In genomic region chr1:72213954-72214353, GRCm38 (mm10) we compare ENCODE assay signal across 19 mouse cellular contexts. TPM values are rescaled to one million over a fixed set of nuclear protein-coding genes. Genes with fewer than 3 reads are reported as not detected.
DNase-seq lines count a peak whose midpoint lies in the region; ATAC-seq and TF ChIP-seq lines count a peak whose summit lies in the region.
"Had no signal": no experiment of that assay in that cellular context is flagged by ENCODE, and none has a peak within 500 bp of the region (broad histone marks: within the 10 kb centered on the region; RNA-seq: fewer than 3 reads in every experiment).

No protein-coding gene starts in this region.

- no peaks in the 10 kb centered on the region for H3K36me3 ChIP-seq in heart, embryonic 16.5 days (ENCODE audit: control insufficient read depth, insufficient read depth)
- H3K36me3 ChIP-seq in ES-E14 (ENCODE audit: control insufficient read depth, insufficient read depth, low read length, poor library complexity, severe bottlenecking): 0 out of 2 replicates have a peak, but pooled peaks cover 2% of the 10 kb centered on the region
- H3K36me3 ChIP-seq in hindbrain, embryonic 14.5 days (replicated peaks; ENCODE audit: control insufficient read depth, insufficient read depth): no peaks in the 10 kb centered on the region
- H3K36me3 ChIP-seq: embryonic facial prominence, embryonic 10.5 days; hindbrain, embryonic 13.5 days; intestine, embryonic 15.5 days had no signal

- in situ Hi-C loops in ES-E14 (cut with MboI; ENCODE audit: low sequenced_read_pairs in 2 of 2, unreplicated experiment in 2 of 2): no loop called here

- no peak overlapping the region for H3K9ac ChIP-seq in heart, embryonic 16.5 days (ENCODE audit: low read length)
- H3K9ac ChIP-seq in ES-E14 (ENCODE audit: insufficient read depth, low read depth, low read length, poor library complexity, severe bottlenecking): no peak overlapping the region
- no peak overlapping the region for H3K9ac ChIP-seq in hindbrain, embryonic 14.5 days
- H3K9ac ChIP-seq: forebrain, embryonic 13.5 days; forebrain, postnatal 0 days; hindbrain, embryonic 13.5 days; intestine, embryonic 15.5 days had no signal

- H3K27ac ChIP-seq in gastrocnemius, adult 2 months: peak overlapping the region; percentile 94
- peak overlapping the region; percentile 88 for H3K27ac ChIP-seq in heart, embryonic 16.5 days (ENCODE audit: low read length)
- H3K27ac ChIP-seq in ES-E14 (ENCODE audit: insufficient read depth, low read depth, low read length, poor library complexity, severe bottlenecking): peak overlapping the region; percentile 97
- H3K27ac ChIP-seq in hindbrain, embryonic 14.5 days: no peak overlapping the region
- H3K27ac ChIP-seq: embryonic facial prominence, embryonic 10.5 days; forebrain, embryonic 13.5 days; hindbrain, embryonic 13.5 days; intestine, embryonic 15.5 days had no signal

- no peak for ATAC-seq in heart, embryonic 16.5 days (replicated peaks; ENCODE audit: extremely low read depth, insufficient read depth, low FRiP score)
- no peak for ATAC-seq in hindbrain, embryonic 14.5 days (ENCODE audit: low FRiP score)
- ATAC-seq: CD4-positive, CD25-positive, alpha-beta regulatory T cell, adult 4 months; forebrain, embryonic 13.5 days; intestine, embryonic 15.5 days had no signal

- H3K9me3 ChIP-seq in heart, embryonic 16.5 days (replicated peaks; ENCODE audit: control insufficient read depth, low read length): no peaks in the 10 kb centered on the region
- no peaks in the 10 kb centered on the region for H3K9me3 ChIP-seq in ES-E14 (ENCODE audit: control insufficient read depth, insufficient read depth, low read depth, low read length)
- H3K9me3 ChIP-seq in hindbrain, embryonic 14.5 days (ENCODE audit: control insufficient read depth, low read length): no peaks in the 10 kb centered on the region
- H3K9me3 ChIP-seq: embryonic facial prominence, embryonic 10.5 days; forebrain, embryonic 13.5 days; hindbrain, embryonic 13.5 days; intestine, embryonic 15.5 days had no signal

- DNase-seq in gastrocnemius, adult 2 months: peak; percentile 12
- DNase-seq in gastrocnemius, postnatal 10 days: no peak
- no peak for DNase-seq in heart, adult 11 months
- DNase-seq in ES-E14 (ENCODE audit: low read depth, low spot score) (no peak), adipocyte (ENCODE audit: low spot score) (no peak)
- no peak for DNase-seq in hindbrain, embryonic 14.5 days (ENCODE audit: low spot score)
- DNase-seq: adrenal gland, adult 8-10 months; adrenal gland, postnatal 36 days; kidney, adult 18-20 months had no signal

- no peak overlapping the region for H3K4me3 ChIP-seq in gastrocnemius, adult 2 months
- no peak overlapping the region for H3K4me3 ChIP-seq in heart, embryonic 16.5 days (ENCODE audit: low read length)
- no peak overlapping the region for H3K4me3 ChIP-seq in ES-E14 (ENCODE audit: insufficient read depth in 1 of 2, low read depth in 1 of 2, low read length in 2 of 2, poor library complexity in 1 of 2, severe bottlenecking in 1 of 2)
- no peak overlapping the region for H3K4me3 ChIP-seq in hindbrain, embryonic 14.5 days (replicated peaks; ENCODE audit: low read length)
- H3K4me3 ChIP-seq: embryonic facial prominence, embryonic 10.5 days; forebrain, embryonic 13.5 days; hindbrain, embryonic 13.5 days; intestine, embryonic 15.5 days had no signal

- no peaks in the 10 kb centered on the region for H3K27me3 ChIP-seq in heart, embryonic 16.5 days (ENCODE audit: control insufficient read depth, insufficient read depth, low read length)
- H3K27me3 ChIP-seq in hindbrain, embryonic 14.5 days (ENCODE audit: control insufficient read depth, insufficient read depth, low read length): no peaks in the 10 kb centered on the region
- H3K27me3 ChIP-seq: intestine, embryonic 15.5 days had no signal

- no peak overlapping the region for H3K4me2 ChIP-seq in heart, embryonic 16.5 days (ENCODE audit: low read depth, low read length)
- H3K4me2 ChIP-seq in hindbrain, embryonic 14.5 days (replicated peaks): no peak overlapping the region
- H3K4me2 ChIP-seq: forebrain, embryonic 13.5 days; heart, embryonic 11.5 days; hindbrain, embryonic 13.5 days; intestine, embryonic 15.5 days had no signal

- intact Hi-C loops in gastrocnemius, adult 2 months (cut with DNase I): no loop called here

- 94% methylated on average over 3 of the region's 3 CpGs for WGBS in heart, embryonic 16.5 days
- 88% methylated on average over 3 of the region's 3 CpGs for WGBS in hindbrain, embryonic 14.5 days

- H3K4me1 ChIP-seq in heart, embryonic 16.5 days (ENCODE audit: control insufficient read depth, insufficient read depth, low read length): peaks cover 11% of the 10 kb centered on the region
- peaks cover 9 to 20% of the 10 kb centered on the region in 2 experiments for H3K4me1 ChIP-seq in ES-E14 (ENCODE audit: control insufficient read depth in 2 of 2, insufficient read depth in 2 of 2, low read length in 2 of 2, poor library complexity in 1 of 2)
- peaks cover 9% of the 10 kb centered on the region; the same call in 1 of the 2 replicates for H3K4me1 ChIP-seq in hindbrain, embryonic 14.5 days (replicated peaks; ENCODE audit: control insufficient read depth, insufficient read depth, low read length)

- TF ChIP-seq CTCF in gastrocnemius, adult 2 months (IDR thresholded peaks at IDR 0.05): no peak

TF ChIP-seq in ES-E14, 5 proteins besides CTCF, POLR2A, EP300 and RAD21:
- no peak for TF ChIP-seq MAFK (IDR thresholded peaks at IDR 0.05; ENCODE audit: insufficient read depth, low read depth, low read length)
- TF ChIP-seq ZC3H11A (IDR thresholded peaks at IDR 0.05; ENCODE audit: borderline replicate concordance, low read depth, low read length): no peak
- TF ChIP-seq CHD2 (IDR thresholded peaks at IDR 0.05; ENCODE audit: low read depth, low read length): peak; percentile 72
- no peak for TF ChIP-seq HCFC1 (IDR thresholded peaks at IDR 0.05; ENCODE audit: borderline replicate concordance, insufficient read depth, low read length)
- TF ChIP-seq ZNF384 (IDR thresholded peaks at IDR 0.05; ENCODE audit: low read depth, low read length): no peak

RNA-seq across cellular contexts. Expression of gene Mreg, which starts 1.8 kb away (rescaled TPM):
- 10 to 100 TPM; 37.7 to 60.5 TPM for total RNA-seq in gastrocnemius, adult 2 months (2021)
- 10 to 100 TPM; 31.3 to 31.8 TPM for total RNA-seq in gastrocnemius, postnatal 10 days (2021)
- polyA plus RNA-seq in heart, embryonic 16.5 days (2015; fragmentation: Nextera tagmentation; extraction: Ambion mirVana): 9.5 and 18.8 TPM in 2 replicates
- total RNA-seq in ES-E14 (2012; rRNA removed): 92.1 and 94.8 TPM in 2 replicates
- 2.7 and 3.9 TPM in 2 replicates for polyA plus RNA-seq in hindbrain, embryonic 14.5 days (2014; fragmentation: Nextera tagmentation; extraction: Ambion mirVana)
- total RNA-seq: hematopoietic stem cell, adult 5-6 weeks; MEL had no signal
